Mouse (Mus musculus) thymus, adult 2 months (tissue): Measurements from ENCODE around the gene 5730409E04Rik.

Experiments used
- CTCF ChIP-seq: fragments of 200-500 bp; IDR thresholded peaks from 2 replicates; pipeline ENCODE4 v1.5.1; 2012; ENCODE audit warnings: mild to moderate bottlenecking, control low read depth, low read length, moderate library complexity, borderline replicate concordance; ENCODE audit not compliant: control insufficient read depth, poor library complexity, insufficient read depth; ENCODE audit errors: extremely low read depth
- POLR2A ChIP-seq: fragments of 200-500 bp; IDR thresholded peaks from 2 replicates; pipeline ENCODE4 v1.6.1; 2012; ENCODE audit warnings: mild to moderate bottlenecking, low read length, control low read depth, moderate library complexity; ENCODE audit not compliant: control insufficient read depth, poor library complexity, insufficient read depth; ENCODE audit errors: extremely low read depth

DNA sequence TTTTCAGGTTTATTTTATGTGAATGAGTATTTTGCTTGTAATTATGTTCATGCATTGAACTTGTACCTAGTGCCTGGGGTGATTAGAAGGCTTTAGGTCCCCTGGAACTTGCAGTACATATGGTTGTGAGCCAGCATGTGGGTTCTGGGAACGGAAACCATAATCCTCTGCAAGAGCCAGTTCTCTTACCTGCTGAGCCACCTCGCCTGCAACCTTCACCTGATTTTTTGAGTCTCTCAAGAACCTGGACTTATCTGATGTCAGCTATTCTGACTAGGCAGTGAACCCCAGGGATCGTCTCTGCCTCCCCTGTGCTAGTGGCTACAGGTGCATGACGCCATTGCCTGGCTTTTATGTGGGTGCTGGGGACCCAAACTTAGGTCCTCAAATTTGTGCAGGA, 3.9 kb upstream of the 5730409E04Rik start:
- no peak for TF ChIP-seq CTCF
- no peak for TF ChIP-seq POLR2A
